Mouse (Mus musculus): ENCODE data around the gene Mnt. TPM values are rescaled to one million over a fixed set of nuclear protein-coding genes. Genes with fewer than 3 reads are reported as not detected.

Gene Mnt
- polyA plus RNA-seq, 1 experiment from 2014 or later: 9.2 TPM

GRCm38 (mm10) chr11:74863471-74863870 is 32.8 kb downstream of the Mnt start:
- no peak overlapping the region for H3K27ac ChIP-seq (ENCODE audit: low read length)
- WGBS: 34% methylated on average over 11 of the region's 11 CpGs
- H3K4me1 ChIP-seq (replicated peaks; ENCODE audit: control insufficient read depth, insufficient read depth, low read length): peaks cover 6% of the 10 kb centered on the region
- no peak overlapping the region for H3K9ac ChIP-seq (replicated peaks; ENCODE audit: low read depth, low read length)
- no peaks in the 10 kb centered on the region for H3K27me3 ChIP-seq (replicated peaks; ENCODE audit: control insufficient read depth, insufficient read depth, low read length)
- no peaks in the 10 kb centered on the region; the same call in 1 of the 2 replicates for H3K36me3 ChIP-seq (ENCODE audit: control insufficient read depth, insufficient read depth)
- no peak overlapping the region for H3K4me2 ChIP-seq (ENCODE audit: low read length)
- H3K9me3 ChIP-seq (ENCODE audit: control insufficient read depth, low read length): no peaks in the 10 kb centered on the region
- no peak for ATAC-seq
- no peak overlapping the region for H3K4me3 ChIP-seq (replicated peaks; ENCODE audit: low read length)

- H3K36me3 ChIP-seq (ENCODE audit: control insufficient read depth, insufficient read depth): no peaks in the 10 kb centered on the region; the same call in 1 of the 2 replicates
These were observed 33.7 kb downstream of the Mnt start for GRCm38 (mm10) chr11:74864421-74864820.

GRCm38 (mm10) chr11:74865252-74865651 is 34.5 kb downstream of the Mnt start:
- no peak for ATAC-seq

More at GRCm38 (mm10) chr11:74864421-74864820, 33.7 kb downstream of the Mnt start:
- Histone ChIP-seq H3K9me3 (ENCODE audit: control insufficient read depth, low read length) (no peaks in the 10 kb centered on the region), H3K27ac (ENCODE audit: low read length) (no peak overlapping the region), H3K4me2 (ENCODE audit: low read length) (no peak overlapping the region), H3K27me3 (replicated peaks; ENCODE audit: control insufficient read depth, insufficient read depth, low read length) (no peaks in the 10 kb centered on the region), H3K4me3 (replicated peaks; ENCODE audit: low read length) (no peak overlapping the region), H3K4me1 (replicated peaks; ENCODE audit: control insufficient read depth, insufficient read depth, low read length) (peaks cover 6% of the 10 kb centered on the region), H3K9ac (replicated peaks; ENCODE audit: low read depth, low read length) (no peak overlapping the region)
- 90% methylated on average over 9 of the region's 9 CpGs for WGBS
- no peak for ATAC-seq

GRCm38 (mm10) chr11:74866640-74867039 is 35.9 kb downstream of the Mnt start:
- no peak overlapping the region for H3K9ac ChIP-seq (replicated peaks; ENCODE audit: low read depth, low read length)
- H3K9me3 ChIP-seq (ENCODE audit: control insufficient read depth, low read length): no peaks in the 10 kb centered on the region
- no peak overlapping the region for H3K27ac ChIP-seq (ENCODE audit: low read length)
- H3K27me3 ChIP-seq (replicated peaks; ENCODE audit: control insufficient read depth, insufficient read depth, low read length): no peaks in the 10 kb centered on the region
- peak; percentile 67 for ATAC-seq
- H3K36me3 ChIP-seq (ENCODE audit: control insufficient read depth, insufficient read depth): no peaks in the 10 kb centered on the region; the same call in 1 of the 2 replicates
- 70% methylated on average over 4 of the region's 4 CpGs for WGBS
- no peak overlapping the region for H3K4me2 ChIP-seq (ENCODE audit: low read length)
- H3K4me3 ChIP-seq (replicated peaks; ENCODE audit: low read length): no peak overlapping the region
- H3K4me1 ChIP-seq (replicated peaks; ENCODE audit: control insufficient read depth, insufficient read depth, low read length): peaks cover 14% of the 10 kb centered on the region

More at GRCm38 (mm10) chr11:74865252-74865651, 34.5 kb downstream of the Mnt start:
- H3K4me1 ChIP-seq (replicated peaks; ENCODE audit: control insufficient read depth, insufficient read depth, low read length): peaks cover 6% of the 10 kb centered on the region
- H3K4me2 ChIP-seq (ENCODE audit: low read length): no peak overlapping the region
- no peak overlapping the region for H3K9ac ChIP-seq (replicated peaks; ENCODE audit: low read depth, low read length)
- no peaks in the 10 kb centered on the region for H3K9me3 ChIP-seq (ENCODE audit: control insufficient read depth, low read length)
- H3K27ac ChIP-seq (ENCODE audit: low read length): no peak overlapping the region
- 90% methylated on average over 9 of the region's 9 CpGs for WGBS
- H3K4me3 ChIP-seq (replicated peaks; ENCODE audit: low read length): no peak overlapping the region
- no peaks in the 10 kb centered on the region for H3K27me3 ChIP-seq (replicated peaks; ENCODE audit: control insufficient read depth, insufficient read depth, low read length)
- H3K36me3 ChIP-seq (ENCODE audit: control insufficient read depth, insufficient read depth): no peaks in the 10 kb centered on the region; the same call in 1 of the 2 replicates

- no peak overlapping the region for H3K27ac ChIP-seq (ENCODE audit: low read length)
- no peak overlapping the region for H3K4me2 ChIP-seq (ENCODE audit: low read length)
- WGBS: 83% methylated on average over 2 of the region's 2 CpGs
- H3K9me3 ChIP-seq (ENCODE audit: control insufficient read depth, low read length): no peaks in the 10 kb centered on the region
- H3K9ac ChIP-seq (replicated peaks; ENCODE audit: low read depth, low read length): no peak overlapping the region
- peaks cover 14% of the 10 kb centered on the region for H3K4me1 ChIP-seq (replicated peaks; ENCODE audit: control insufficient read depth, insufficient read depth, low read length)
- ATAC-seq: no peak
- H3K36me3 ChIP-seq (ENCODE audit: control insufficient read depth, insufficient read depth): no peaks in the 10 kb centered on the region; the same call in 1 of the 2 replicates
- no peak overlapping the region for H3K4me3 ChIP-seq (replicated peaks; ENCODE audit: low read length)
- H3K27me3 ChIP-seq (replicated peaks; ENCODE audit: control insufficient read depth, insufficient read depth, low read length): no peaks in the 10 kb centered on the region
These were observed 36.5 kb downstream of the Mnt start for GRCm38 (mm10) chr11:74867181-74867580.

- H3K9ac ChIP-seq (replicated peaks; ENCODE audit: low read depth, low read length): no peak overlapping the region
- ATAC-seq: no peak
These were observed 37.5 kb downstream of the Mnt start for GRCm38 (mm10) chr11:74868046-74868760.

GRCm38 (mm10) chr11:74869603-74870002 is 38.9 kb downstream of the Mnt start:
- ATAC-seq: no peak
- Histone ChIP-seq H3K4me3 (replicated peaks; ENCODE audit: low read length) (no peak overlapping the region), H3K4me2 (ENCODE audit: low read length) (no peak overlapping the region), H3K27me3 (replicated peaks; ENCODE audit: control insufficient read depth, insufficient read depth, low read length) (no peaks in the 10 kb centered on the region), H3K9ac (replicated peaks; ENCODE audit: low read depth, low read length) (no peak overlapping the region), H3K36me3 (ENCODE audit: control insufficient read depth, insufficient read depth) (no peaks in the 10 kb centered on the region; the same call in 1 of the 2 replicates), H3K4me1 (replicated peaks; ENCODE audit: control insufficient read depth, insufficient read depth, low read length) (peaks cover 16% of the 10 kb centered on the region), H3K9me3 (ENCODE audit: control insufficient read depth, low read length) (no peaks in the 10 kb centered on the region), H3K27ac (ENCODE audit: low read length) (no peak overlapping the region)
- WGBS: 84% methylated on average over 6 of the region's 6 CpGs

More at GRCm38 (mm10) chr11:74868046-74868760, 37.5 kb downstream of the Mnt start:
- Histone ChIP-seq H3K27ac (ENCODE audit: low read length) (no peak overlapping the region), H3K36me3 (ENCODE audit: control insufficient read depth, insufficient read depth) (no peaks in the 10 kb centered on the region; the same call in 1 of the 2 replicates), H3K4me3 (replicated peaks; ENCODE audit: low read length) (no peak overlapping the region), H3K9me3 (ENCODE audit: control insufficient read depth, low read length) (no peaks in the 10 kb centered on the region), H3K4me1 (replicated peaks; ENCODE audit: control insufficient read depth, insufficient read depth, low read length) (peaks cover 14% of the 10 kb centered on the region), H3K27me3 (replicated peaks; ENCODE audit: control insufficient read depth, insufficient read depth, low read length) (no peaks in the 10 kb centered on the region), H3K4me2 (ENCODE audit: low read length) (no peak overlapping the region)
- 88% methylated on average over 13 of the region's 13 CpGs for WGBS

GRCm38 (mm10) chr11:74870544-74870943 is 39.8 kb downstream of the Mnt start:
- H3K27ac ChIP-seq (ENCODE audit: low read length): no peak overlapping the region
- no peak for ATAC-seq
- H3K4me2 ChIP-seq (ENCODE audit: low read length): no peak overlapping the region

GRCm38 (mm10) chr11:74870991-74871622 is 40.4 kb downstream of the Mnt start:
- peak; percentile 42; the same call in 1 of the 2 replicates for ATAC-seq
- H3K4me3 ChIP-seq (replicated peaks; ENCODE audit: low read length): no peak overlapping the region
- H3K36me3 ChIP-seq (ENCODE audit: control insufficient read depth, insufficient read depth): no peaks in the 10 kb centered on the region; the same call in 1 of the 2 replicates
- peaks cover 18% of the 10 kb centered on the region for H3K4me1 ChIP-seq (replicated peaks; ENCODE audit: control insufficient read depth, insufficient read depth, low read length)
- H3K27me3 ChIP-seq (replicated peaks; ENCODE audit: control insufficient read depth, insufficient read depth, low read length): no peaks in the 10 kb centered on the region
- H3K9me3 ChIP-seq (ENCODE audit: control insufficient read depth, low read length): no peaks in the 10 kb centered on the region
- no peak overlapping the region for H3K27ac ChIP-seq (ENCODE audit: low read length)
- 13% methylated on average over 12 of the region's 12 CpGs for WGBS
- H3K9ac ChIP-seq (replicated peaks; ENCODE audit: low read depth, low read length): no peak overlapping the region; the same call in 1 of the 2 replicates
- no peak overlapping the region for H3K4me2 ChIP-seq (ENCODE audit: low read length)

More at GRCm38 (mm10) chr11:74870544-74870943, 39.8 kb downstream of the Mnt start:
- no peak overlapping the region for H3K4me3 ChIP-seq (replicated peaks; ENCODE audit: low read length)
- no peaks in the 10 kb centered on the region for H3K27me3 ChIP-seq (replicated peaks; ENCODE audit: control insufficient read depth, insufficient read depth, low read length)
- WGBS: 82% methylated on average over 4 of the region's 4 CpGs
- H3K4me1 ChIP-seq (replicated peaks; ENCODE audit: control insufficient read depth, insufficient read depth, low read length): peaks cover 17% of the 10 kb centered on the region
- no peak overlapping the region for H3K9ac ChIP-seq (replicated peaks; ENCODE audit: low read depth, low read length)
- no peaks in the 10 kb centered on the region for H3K9me3 ChIP-seq (ENCODE audit: control insufficient read depth, low read length)
- H3K36me3 ChIP-seq (ENCODE audit: control insufficient read depth, insufficient read depth): no peaks in the 10 kb centered on the region; the same call in 1 of the 2 replicates
